Mouse (Mus musculus) limb, embryonic 11.5 days (tissue): ENCODE measurements around the gene Fgfr2. TPM values are rescaled to one million over a fixed set of nuclear protein-coding genes. Genes with fewer than 3 reads are reported as not detected.

Experiments
- ATAC-seq: fragments of 200-750 bp; cut with Nextera tagmentation; 2 replicates; pipeline ENCODE4 v1.8.0; 2017; ENCODE audit warnings: low read depth; ENCODE audit not compliant: insufficient number of reproducible peaks, low FRiP score, low TSS enrichment
- DNase-seq: peaks from one replicate; pipeline ENCODE4 v3.0.0-alpha.2; 2015; ENCODE audit warnings: low spot score
- H3K27ac ChIP-seq: fragments of 300-500 bp; sonication (generic); replicated peaks from 2 replicates; pipeline ENCODE4 v1.5.1; 2014; ENCODE audit warnings: low read depth, mild to moderate bottlenecking, low read length
- H3K27me3 ChIP-seq: fragments of 300-500 bp; sonication (generic); 2 replicates; pipeline ENCODE4 v1.6.1; 2014; ENCODE audit warnings: mild to moderate bottlenecking, low read length, mixed read lengths; ENCODE audit not compliant: control insufficient read depth, insufficient read depth
- H3K36me3 ChIP-seq: fragments of 300-500 bp; sonication (generic); 2 replicates; pipeline ENCODE4 v1.6.1; 2014; ENCODE audit warnings: mild to moderate bottlenecking, low read length, moderate library complexity, mixed read lengths; ENCODE audit not compliant: control insufficient read depth, insufficient read depth
- H3K4me1 ChIP-seq: fragments of 300-500 bp; sonication (generic); 2 replicates; pipeline ENCODE4 v1.6.1; 2014; ENCODE audit warnings: low read length, mixed read lengths; ENCODE audit not compliant: control insufficient read depth, insufficient read depth
- H3K4me2 ChIP-seq: fragments of 300-500 bp; sonication (generic); 2 replicates; pipeline ENCODE4 v1.6.1; 2014; ENCODE audit warnings: low read depth, mild to moderate bottlenecking, moderate library complexity; ENCODE audit not compliant: severe bottlenecking
- H3K4me3 ChIP-seq: fragments of 300-500 bp; sonication (generic); 2 replicates; pipeline ENCODE4 v1.5.1; 2014; ENCODE audit warnings: low read depth, low read length
- H3K9ac ChIP-seq: fragments of 300-500 bp; sonication (generic); 2 replicates; pipeline ENCODE4 v1.6.1; 2014; ENCODE audit warnings: mild to moderate bottlenecking, low read length
- H3K9me3 ChIP-seq: fragments of 300-500 bp; sonication (generic); 2 replicates; pipeline ENCODE4 v1.6.1; 2016; ENCODE audit warnings: low read length; ENCODE audit not compliant: control insufficient read depth
- WGBS: fragments of 180-500 bp; shearing (Covaris S2); extraction: QIAGEN DNeasy Blood & Tissue Kit; methylation state at CpG from one replicate; pipeline ENCODE4 v1.1.7; 2014; 5-methylcytosine and 5-hydroxymethylcytosine counted together
- polyA plus RNA-seq: library from polyadenylated mRNA; unstranded; fragments of >200 nt; fragmentation: Nextera tagmentation; extraction: Ambion mirVana; gene quantifications from 2 replicates; pipeline ENCODE4 v1.2.1, GENCODE M21; 2014

Fgfr2 gene
- polyA plus RNA-seq, 1 experiment from 2014 or later, result 60.1 TPM

DNA sequence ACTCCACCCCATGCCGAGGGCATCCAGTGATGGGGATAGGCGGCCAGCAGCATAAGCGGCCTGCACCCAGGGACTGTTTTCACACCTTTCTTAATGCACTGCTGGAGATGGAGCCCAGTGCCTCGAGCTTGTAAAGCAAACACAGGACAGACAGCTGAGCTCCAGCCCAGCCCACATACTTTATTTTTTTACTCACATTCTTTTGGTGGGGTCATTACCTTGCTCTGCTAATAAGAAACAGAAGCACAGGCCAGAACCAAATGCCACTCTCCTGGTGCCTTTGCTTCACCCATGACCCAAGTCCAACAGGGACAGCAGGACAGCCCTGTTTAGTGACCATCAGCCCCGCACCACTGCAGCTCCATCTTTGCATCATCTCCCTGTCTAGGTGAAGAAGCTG, 2961.6 kb downstream of the Fgfr2 start:
- 26% methylated on average over 5 of the region's 5 CpGs for WGBS
- H3K27ac ChIP-seq, result 0 out of 2 replicates have a peak overlapping the region, but pooled peaks have one; percentile 16
- H3K9ac ChIP-seq, result no peak overlapping the region; the same call in 1 of the 2 replicates
- no peaks in the 10 kb centered on the region for H3K9me3 ChIP-seq
- peak; percentile 53 for DNase-seq
- 0 out of 2 replicates have a peak, but pooled peaks have one; percentile 47 for ATAC-seq
- H3K4me1 ChIP-seq, result peaks cover 12% of the 10 kb centered on the region
- no peak overlapping the region for H3K4me2 ChIP-seq
- no peaks in the 10 kb centered on the region; the same call in 1 of the 2 replicates for H3K36me3 ChIP-seq
- no peak overlapping the region for H3K4me3 ChIP-seq
- H3K27me3 ChIP-seq, result no peaks in the 10 kb centered on the region

DNA sequence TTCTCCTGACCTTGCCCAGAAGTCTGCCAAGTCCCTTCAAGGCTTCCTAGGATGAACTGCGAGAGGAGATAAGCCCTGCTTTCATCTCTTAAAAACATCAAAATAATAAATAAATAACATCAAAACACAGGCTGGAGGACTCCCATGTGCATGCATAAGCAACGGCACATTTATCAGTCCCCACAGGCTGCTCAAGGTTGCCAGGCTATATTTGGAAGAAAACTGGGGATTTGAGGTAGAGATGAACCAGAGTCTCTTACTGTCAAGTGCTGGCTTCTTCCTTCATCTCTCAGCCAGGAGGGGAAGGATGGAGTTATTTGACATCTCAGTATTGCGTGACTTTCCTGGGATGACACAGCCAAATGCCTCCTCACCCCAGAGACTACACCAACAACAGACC, 2964.3 kb downstream of the Fgfr2 start:
- Histone ChIP-seq H3K36me3 (no peaks in the 10 kb centered on the region; the same call in 1 of the 2 replicates), H3K27ac (no peak overlapping the region)
- 84% methylated on average over 3 of the region's 3 CpGs for WGBS

DNA sequence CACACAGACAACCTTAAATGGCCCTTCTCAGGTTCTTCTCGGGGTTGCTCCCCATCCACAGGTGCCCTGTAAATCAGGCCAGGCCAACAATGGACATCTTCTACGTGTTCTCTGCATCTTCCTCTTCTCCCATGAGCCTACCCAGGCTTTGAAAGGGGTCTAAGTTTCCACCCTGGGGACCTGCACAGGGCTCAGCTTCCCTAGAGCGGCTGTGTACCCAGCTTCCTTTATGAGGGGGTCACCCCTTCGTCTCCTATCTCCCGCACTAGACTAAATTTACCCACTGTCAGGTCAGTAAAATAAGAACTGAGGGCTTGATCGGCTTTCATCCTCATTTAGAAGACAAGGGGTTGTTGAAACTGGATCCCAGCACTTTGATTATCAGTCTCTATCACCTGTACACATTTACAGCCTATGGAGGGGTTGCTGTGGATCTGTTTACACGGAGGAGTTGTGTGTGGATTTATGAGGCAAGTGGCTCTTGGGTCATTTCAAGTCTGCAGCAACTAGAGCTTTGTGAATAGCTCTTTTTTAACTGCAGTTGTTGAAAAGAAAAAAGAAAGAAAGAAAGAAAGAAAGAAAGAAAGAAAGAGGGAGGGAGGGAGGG, 2969.7 kb downstream of the Fgfr2 start:
- H3K27ac ChIP-seq, result no peak overlapping the region
- ATAC-seq (no peak), DNase-seq (no peak)
- no peaks in the 10 kb centered on the region for H3K27me3 ChIP-seq
- no peak overlapping the region for H3K9ac ChIP-seq
- H3K4me3 ChIP-seq, result no peak overlapping the region
- no peak overlapping the region for H3K4me2 ChIP-seq
- WGBS, result 53% methylated on average over 7 of the region's 7 CpGs
- H3K4me1 ChIP-seq, result no peaks in the 10 kb centered on the region
- no peaks in the 10 kb centered on the region for H3K36me3 ChIP-seq
- no peaks in the 10 kb centered on the region for H3K9me3 ChIP-seq

More for the DNA sequence above, 2964.3 kb downstream of the Fgfr2 start:
- H3K9ac ChIP-seq, result no peak overlapping the region
- peaks cover 6% of the 10 kb centered on the region for H3K4me1 ChIP-seq
- no peaks in the 10 kb centered on the region for H3K27me3 ChIP-seq
- no peaks in the 10 kb centered on the region for H3K9me3 ChIP-seq
- no peak overlapping the region for H3K4me3 ChIP-seq
- H3K4me2 ChIP-seq, result no peak overlapping the region
- DNase-seq (no peak), ATAC-seq (no peak)

DNA sequence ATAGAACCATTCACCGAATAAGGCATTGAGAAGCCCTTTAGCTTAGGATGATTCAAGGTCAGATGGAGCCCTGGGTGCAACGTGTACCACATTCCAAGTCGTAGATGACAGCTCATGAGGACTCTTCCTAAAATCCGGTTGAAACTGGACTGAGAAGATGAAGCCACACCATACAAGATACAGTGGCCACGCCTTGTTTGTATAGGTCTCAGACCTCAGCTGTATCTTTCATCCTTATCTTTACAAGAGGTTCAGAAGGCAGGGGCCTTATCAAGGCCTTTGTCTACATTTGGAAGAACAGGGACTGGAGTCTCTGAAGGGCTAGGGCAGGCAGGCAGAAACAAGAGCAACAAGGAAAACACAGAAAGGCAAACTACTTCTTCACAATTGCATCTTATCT, 2974.2 kb downstream of the Fgfr2 start:
- H3K9me3 ChIP-seq, result no peaks in the 10 kb centered on the region
- no peak overlapping the region for H3K4me3 ChIP-seq
- H3K36me3 ChIP-seq, result no peaks in the 10 kb centered on the region
- no peak overlapping the region for H3K4me2 ChIP-seq
- no peaks in the 10 kb centered on the region for H3K4me1 ChIP-seq
- no peak for ATAC-seq
- H3K9ac ChIP-seq, result no peak overlapping the region
- H3K27me3 ChIP-seq, result no peaks in the 10 kb centered on the region
- DNase-seq, result no peak
- H3K27ac ChIP-seq, result no peak overlapping the region
- 88% methylated on average over 5 of the region's 5 CpGs for WGBS

DNA sequence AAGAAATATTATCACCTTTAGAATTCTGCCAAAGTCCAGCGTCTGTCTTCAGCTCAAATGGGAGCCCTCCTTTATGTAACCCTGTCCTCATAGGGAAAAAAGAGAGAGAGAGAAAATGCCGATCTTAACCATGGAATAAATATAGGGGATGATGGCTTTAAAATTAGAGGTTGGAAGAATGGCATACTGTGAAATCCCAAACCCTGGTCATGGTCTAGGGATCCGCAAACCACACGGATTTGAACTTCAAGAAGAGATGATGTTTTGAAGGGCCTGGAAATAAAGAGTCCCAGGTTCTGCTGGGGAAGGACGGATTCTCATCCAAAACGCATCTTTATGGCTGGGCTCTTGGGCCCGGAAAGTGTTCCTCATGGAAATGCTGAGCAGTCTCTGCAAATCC, 2975.9 kb downstream of the Fgfr2 start:
- DNase-seq (no peak), ATAC-seq (no peak)
- WGBS, result 87% methylated on average over 7 of the region's 7 CpGs
- Histone ChIP-seq H3K9me3 (no peaks in the 10 kb centered on the region), H3K4me2 (no peak overlapping the region), H3K36me3 (no peaks in the 10 kb centered on the region), H3K4me1 (no peaks in the 10 kb centered on the region), H3K9ac (no peak overlapping the region), H3K4me3 (no peak overlapping the region), H3K27me3 (no peaks in the 10 kb centered on the region), H3K27ac (no peak overlapping the region)

DNA sequence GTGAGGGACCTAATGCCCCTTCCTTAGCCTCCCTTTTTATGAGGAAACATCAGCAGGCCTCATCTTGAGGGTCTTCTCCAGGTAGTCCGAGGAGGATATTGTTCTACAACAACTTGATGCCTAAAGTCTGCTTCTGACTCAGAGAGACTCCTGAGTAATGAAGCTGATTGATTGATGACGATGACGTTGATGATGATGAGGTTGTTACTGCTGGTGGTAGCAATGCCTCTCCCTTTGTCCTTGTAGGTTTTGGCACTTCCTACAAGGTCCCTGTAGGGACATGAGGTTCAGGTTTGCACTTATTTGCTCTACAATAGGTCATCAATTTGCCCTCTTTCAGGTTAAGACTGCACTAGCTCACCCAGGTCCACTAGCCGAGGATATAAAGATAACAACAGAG, 2977.9 kb downstream of the Fgfr2 start:
- ATAC-seq (no peak), DNase-seq (no peak)
- no peak overlapping the region for H3K27ac ChIP-seq
- no peak overlapping the region for H3K9ac ChIP-seq
- no peaks in the 10 kb centered on the region for H3K9me3 ChIP-seq
- WGBS, result 78% methylated on average over 4 of the region's 4 CpGs
- H3K4me2 ChIP-seq, result no peak overlapping the region
- no peaks in the 10 kb centered on the region for H3K4me1 ChIP-seq
- H3K36me3 ChIP-seq, result no peaks in the 10 kb centered on the region
- H3K27me3 ChIP-seq, result no peaks in the 10 kb centered on the region
- H3K4me3 ChIP-seq, result no peak overlapping the region

DNA sequence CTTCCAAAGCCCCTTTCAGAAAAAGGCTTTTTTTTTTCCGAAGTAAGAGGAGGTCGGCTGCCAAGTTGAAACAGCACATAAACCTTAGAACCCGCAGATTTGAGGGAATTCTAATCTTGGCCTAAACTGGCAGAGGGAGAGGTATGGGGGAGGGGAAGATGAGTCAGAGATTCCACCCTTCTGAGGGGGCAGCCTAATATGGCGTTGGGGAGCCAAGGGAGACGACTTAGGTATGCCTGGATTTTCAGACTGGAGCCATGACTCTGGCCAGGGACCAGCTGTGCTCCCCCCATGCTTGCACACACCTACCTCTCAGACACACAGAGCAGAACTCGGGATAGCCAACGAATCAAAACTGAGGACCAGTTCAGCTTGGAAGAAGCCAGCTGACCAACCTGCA, 2979.8 kb downstream of the Fgfr2 start:
- 81% methylated on average over 7 of the region's 7 CpGs for WGBS
- no peak for DNase-seq
- ATAC-seq, result no peak
- no peaks in the 10 kb centered on the region for H3K36me3 ChIP-seq
- no peaks in the 10 kb centered on the region for H3K27me3 ChIP-seq
- no peak overlapping the region for H3K4me2 ChIP-seq
- H3K9ac ChIP-seq, result no peak overlapping the region
- H3K9me3 ChIP-seq, result no peaks in the 10 kb centered on the region
- H3K27ac ChIP-seq, result no peak overlapping the region
- no peak overlapping the region for H3K4me3 ChIP-seq
- no peaks in the 10 kb centered on the region for H3K4me1 ChIP-seq

DNA sequence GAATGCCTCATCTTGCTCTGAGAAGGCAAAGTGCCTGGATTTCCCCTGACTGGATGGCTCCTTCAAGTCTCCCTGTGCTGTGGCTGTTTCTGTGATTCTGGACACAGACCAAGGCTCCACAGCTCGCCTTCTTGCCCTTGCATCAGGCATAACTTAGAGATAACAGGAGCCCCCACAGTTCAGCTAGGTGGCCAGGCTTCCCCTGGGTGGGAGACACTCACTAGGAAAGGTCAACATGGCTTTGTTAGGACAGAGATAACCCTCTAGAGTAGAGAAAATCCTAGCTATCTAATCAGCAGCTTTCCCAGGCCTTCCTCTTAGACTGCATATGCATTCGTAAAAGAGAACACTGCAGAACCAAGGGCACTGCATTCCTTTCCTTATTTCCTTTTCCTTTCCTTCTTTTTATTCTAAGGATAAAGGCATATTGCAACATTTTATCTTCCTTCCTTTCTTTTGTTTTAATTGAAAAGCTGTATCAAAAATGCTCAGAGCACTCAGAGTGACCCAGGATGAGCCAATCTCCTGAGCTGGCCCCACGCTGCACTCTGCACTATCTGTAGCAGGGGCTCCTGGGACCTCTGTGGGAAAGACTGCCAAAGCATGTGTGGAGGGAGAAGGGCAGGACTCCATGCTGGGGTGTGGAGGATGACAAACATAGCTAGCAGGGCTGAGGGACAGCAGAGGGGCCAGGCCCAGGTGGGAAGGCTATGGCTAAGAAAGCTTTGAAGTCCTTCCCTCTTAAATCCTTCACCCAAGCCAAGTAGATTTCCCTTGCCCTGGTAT, 2981.9 kb downstream of the Fgfr2 start:
- H3K36me3 ChIP-seq, result no peaks in the 10 kb centered on the region
- H3K27ac ChIP-seq, result no peak overlapping the region
- no peak overlapping the region for H3K4me2 ChIP-seq
- no peaks in the 10 kb centered on the region for H3K9me3 ChIP-seq
- DNase-seq, result no peak
- no peak overlapping the region for H3K9ac ChIP-seq
- no peak for ATAC-seq
- H3K4me1 ChIP-seq, result no peaks in the 10 kb centered on the region
- WGBS, result 79% methylated on average over 3 of the region's 3 CpGs
- H3K4me3 ChIP-seq, result no peak overlapping the region
- no peaks in the 10 kb centered on the region for H3K27me3 ChIP-seq
